Mouse (Mus musculus) thymus, postnatal 4 days (tissue): ENCODE measurements around the gene Vps13c.

Source experiments
- DNase-seq: peaks from one replicate; pipeline ENCODE4 v3.0.0; 2021

Gene Vps13c

GRCm38 (mm10) chr9:67839981-67840859 is at the start of gene Vps13c:
Gene Vps13c (plus strand): TSS chr9:67840396.
- peak; percentile 89 for DNase-seq

- no peak for DNase-seq
These were observed 47.8 kb upstream of the Vps13c start for GRCm38 (mm10) chr9:67792405-67792804.

- no peak for DNase-seq
These were observed 46.7 kb upstream of the Vps13c start for GRCm38 (mm10) chr9:67793501-67793900.

GRCm38 (mm10) chr9:67794216-67794615 is 46.0 kb upstream of the Vps13c start:
- DNase-seq = no peak

- no peak for DNase-seq
These were observed 45.5 kb upstream of the Vps13c start for GRCm38 (mm10) chr9:67794668-67795067.

- no peak for DNase-seq
These were observed 45.0 kb upstream of the Vps13c start for GRCm38 (mm10) chr9:67795205-67795675.

- peak; percentile 16 for DNase-seq
These were observed 40.9 kb upstream of the Vps13c start for GRCm38 (mm10) chr9:67799078-67799819.

GRCm38 (mm10) chr9:67802241-67802640 is 38.0 kb upstream of the Vps13c start:
- DNase-seq = peak; percentile 80

- DNase-seq = no peak
These were observed 33.2 kb upstream of the Vps13c start for GRCm38 (mm10) chr9:67807000-67807399.

GRCm38 (mm10) chr9:67810527-67810926 is 29.7 kb upstream of the Vps13c start:
- no peak for DNase-seq

GRCm38 (mm10) chr9:67811116-67811515 is 29.1 kb upstream of the Vps13c start:
- DNase-seq = no peak

- no peak for DNase-seq
These were observed 27.0 kb upstream of the Vps13c start for GRCm38 (mm10) chr9:67813171-67813570.

- no peak for DNase-seq
These were observed 26.4 kb upstream of the Vps13c start for GRCm38 (mm10) chr9:67813665-67814337.

- no peak for DNase-seq
These were observed 23.8 kb upstream of the Vps13c start for GRCm38 (mm10) chr9:67816172-67816928.

- DNase-seq = no peak
These were observed 22.1 kb upstream of the Vps13c start for GRCm38 (mm10) chr9:67817898-67818667.

GRCm38 (mm10) chr9:67818668-67818950 is 21.6 kb upstream of the Vps13c start:
- DNase-seq = no peak

GRCm38 (mm10) chr9:67823131-67823530 is 17.1 kb upstream of the Vps13c start:
- DNase-seq = no peak

GRCm38 (mm10) chr9:67825527-67825926 is 14.7 kb upstream of the Vps13c start:
- no peak for DNase-seq

GRCm38 (mm10) chr9:67828182-67828581 is 12.0 kb upstream of the Vps13c start:
- DNase-seq = peak; percentile 75

GRCm38 (mm10) chr9:67830411-67831358 is 9.5 kb upstream of the Vps13c start:
- DNase-seq = peak; percentile 62
